Mouse (Mus musculus) WW6 (cell line): ENCODE results near the gene Isg20.

ENCODE experiments used
- DNase-seq: peaks from one replicate; pipeline ENCODE4 v3.0.0-alpha.2; 2013; ENCODE audit warnings: low read depth, low spot score

Isg20 gene

DNA sequence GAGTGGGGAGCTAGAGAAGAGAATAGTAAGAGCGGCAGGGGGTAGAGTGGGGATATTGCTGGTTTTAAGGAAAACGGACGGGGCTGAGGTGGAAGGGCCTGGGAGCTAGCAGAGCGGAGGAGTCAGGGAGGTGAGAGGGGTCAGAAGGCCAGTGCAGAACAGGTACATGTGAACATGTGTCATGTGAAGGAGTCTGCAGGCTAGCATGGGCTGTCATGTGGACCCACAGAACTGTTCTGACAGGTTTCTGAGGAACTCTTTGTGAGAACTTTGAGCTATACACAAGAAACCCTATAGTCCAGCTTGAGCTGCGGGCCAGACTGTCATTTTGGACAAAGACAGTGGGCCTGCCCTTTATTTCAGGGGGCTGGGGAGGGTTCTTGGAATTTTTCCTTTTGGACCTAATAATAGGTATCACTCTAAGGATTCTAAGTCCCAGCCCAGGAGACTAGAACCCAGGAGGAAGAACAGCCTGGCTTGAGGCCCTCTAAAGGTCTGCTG, at the start of gene Isg20:
Gene Isg20, plus strand, starts transcription at position 451 of the 501 bp plus-strand sequence.
- no peak for DNase-seq

DNA sequence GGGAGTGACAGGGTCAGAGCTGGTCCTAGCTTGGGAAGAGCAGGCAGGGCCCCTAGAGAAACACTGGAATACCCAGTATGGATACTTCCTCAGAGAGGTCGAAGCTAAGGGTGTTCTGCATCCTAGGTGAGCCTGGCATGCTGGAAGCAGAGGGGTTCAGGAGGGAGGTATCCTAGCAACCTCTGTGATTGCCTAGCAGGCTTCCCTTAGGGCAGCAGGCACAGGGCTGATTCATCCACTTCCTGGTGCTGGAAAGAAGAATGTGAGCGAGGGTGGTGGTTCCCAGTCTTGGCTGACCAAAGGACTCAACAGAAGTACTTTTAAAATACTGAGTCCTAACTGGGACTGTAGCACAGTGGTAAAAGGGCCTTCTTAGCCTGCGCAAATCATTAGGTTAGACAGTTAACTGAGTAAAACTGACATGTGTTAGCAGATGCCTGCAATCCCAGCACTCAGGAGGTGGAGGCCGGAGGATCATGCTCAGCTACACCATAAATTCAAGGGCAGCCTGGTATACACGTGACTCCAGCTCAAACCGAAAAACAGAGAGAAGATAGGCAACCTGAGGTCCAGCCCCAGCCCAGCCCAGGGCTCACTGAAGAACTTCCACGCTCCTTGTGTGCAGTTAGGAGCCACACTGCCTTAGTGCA, 49.3 kb upstream of the Isg20 start:
- no peak for DNase-seq

DNA sequence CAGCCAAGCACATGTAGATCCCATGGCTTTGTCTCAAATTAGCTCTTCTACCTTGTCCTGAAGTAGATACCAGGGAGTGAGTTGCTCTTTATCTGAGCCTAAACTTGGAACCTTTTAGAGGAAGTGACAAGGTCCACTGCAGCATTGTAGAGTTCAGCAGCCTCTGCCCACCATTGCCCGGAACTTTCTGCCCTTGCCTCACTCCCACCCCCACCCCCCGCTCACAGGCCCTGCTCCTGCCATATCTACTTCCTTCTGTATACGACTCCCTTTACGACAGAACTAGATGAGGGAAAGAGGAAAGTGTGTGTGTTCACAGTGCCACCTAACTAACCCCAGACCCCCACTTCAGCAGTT, 48.8 kb upstream of the Isg20 start:
- no peak for DNase-seq

DNA sequence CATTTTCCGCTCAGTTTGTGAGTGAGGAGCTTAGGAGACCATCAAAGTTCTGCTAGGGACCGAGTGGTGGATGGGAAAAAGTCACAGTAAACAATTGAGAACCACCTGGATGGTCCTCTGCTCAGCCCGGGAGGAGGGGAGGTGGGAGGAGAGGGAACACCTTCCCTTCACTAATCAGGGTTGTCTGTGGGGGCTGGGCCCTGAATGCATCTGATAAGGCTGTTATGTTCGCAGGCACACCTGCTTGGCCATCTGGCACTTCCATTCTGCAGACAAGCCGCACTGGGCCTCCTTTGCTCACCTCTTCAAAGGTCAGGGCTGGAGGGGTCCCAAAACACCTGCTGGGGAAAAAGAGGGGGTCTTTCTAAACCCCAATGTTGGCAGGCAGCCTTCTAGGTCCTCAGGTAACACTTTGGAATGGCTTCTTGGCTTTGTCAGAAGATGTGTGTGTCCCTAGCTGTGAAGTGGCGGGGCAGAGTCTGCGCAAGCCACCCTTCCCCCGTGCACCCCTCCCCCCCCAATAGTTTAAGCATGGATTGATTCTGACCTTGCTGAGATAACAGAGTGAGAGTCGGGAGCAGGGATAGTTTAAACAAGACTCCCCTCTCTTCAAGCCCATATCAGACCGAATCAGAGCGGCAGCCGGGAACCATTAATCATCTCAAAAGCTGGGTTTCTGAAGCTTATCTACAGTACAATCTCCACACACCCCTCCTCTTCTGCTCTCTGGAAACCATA, 47.8 kb upstream of the Isg20 start:
- no peak for DNase-seq

DNA sequence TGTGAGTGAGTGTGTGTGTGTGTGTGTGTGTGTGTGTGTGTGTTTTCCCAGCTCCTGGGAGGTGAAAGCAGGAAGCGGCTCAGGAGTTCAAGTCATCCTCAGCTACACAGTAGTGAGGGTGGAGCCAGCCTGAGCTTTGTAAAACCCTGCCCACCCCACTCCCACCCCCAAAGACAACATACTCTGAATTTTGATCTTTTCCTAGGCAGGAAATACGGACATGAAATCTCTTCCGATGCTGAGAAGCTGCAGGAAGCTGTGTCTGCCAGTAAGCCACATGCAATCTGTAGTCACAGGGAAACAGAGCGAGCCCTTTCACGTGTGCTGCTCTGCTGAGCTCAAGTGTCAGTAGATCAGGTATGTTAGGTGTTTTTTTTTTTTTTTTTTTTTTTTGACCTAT, 44.5 kb upstream of the Isg20 start:
- no peak for DNase-seq

DNA sequence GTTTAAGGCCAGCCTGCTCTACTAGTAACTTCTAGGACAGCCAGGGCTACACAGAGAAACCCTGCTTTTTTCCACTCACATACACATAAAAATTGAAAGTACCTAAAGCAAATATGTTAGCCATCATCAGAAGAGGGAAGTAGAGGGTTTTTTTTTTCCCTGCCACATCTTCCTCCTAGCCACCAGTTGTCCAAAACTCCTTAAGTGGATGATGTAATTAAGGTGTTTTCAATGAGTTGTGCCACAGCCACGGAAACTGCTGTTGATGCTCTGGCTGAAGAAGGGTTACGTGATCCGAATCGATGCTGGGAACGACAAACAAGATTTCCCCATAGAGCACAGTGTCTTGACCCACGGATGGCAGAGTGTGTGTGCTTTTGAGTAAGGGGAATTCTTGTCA, 40.9 kb upstream of the Isg20 start:
- DNase-seq, result no peak

DNA sequence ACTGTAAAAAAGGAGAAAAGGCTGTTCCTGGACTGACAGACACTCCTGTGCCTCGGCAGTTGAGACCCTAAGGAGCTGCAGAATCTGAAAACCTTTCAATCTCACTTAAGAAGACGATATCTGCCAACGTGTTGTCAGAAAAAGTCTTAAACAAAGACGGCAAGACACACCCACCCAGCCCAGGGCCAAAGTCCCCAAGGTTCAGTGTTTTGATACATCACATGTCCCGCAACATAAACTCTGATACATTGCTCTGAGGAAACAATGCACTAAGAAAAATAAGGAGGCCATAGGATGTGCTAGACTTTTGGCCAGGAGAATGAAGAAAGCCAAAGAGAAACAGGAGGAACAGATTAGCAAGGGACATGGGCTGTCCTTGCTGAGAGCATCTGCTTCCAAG, 40.4 kb upstream of the Isg20 start:
- DNase-seq, result no peak

DNA sequence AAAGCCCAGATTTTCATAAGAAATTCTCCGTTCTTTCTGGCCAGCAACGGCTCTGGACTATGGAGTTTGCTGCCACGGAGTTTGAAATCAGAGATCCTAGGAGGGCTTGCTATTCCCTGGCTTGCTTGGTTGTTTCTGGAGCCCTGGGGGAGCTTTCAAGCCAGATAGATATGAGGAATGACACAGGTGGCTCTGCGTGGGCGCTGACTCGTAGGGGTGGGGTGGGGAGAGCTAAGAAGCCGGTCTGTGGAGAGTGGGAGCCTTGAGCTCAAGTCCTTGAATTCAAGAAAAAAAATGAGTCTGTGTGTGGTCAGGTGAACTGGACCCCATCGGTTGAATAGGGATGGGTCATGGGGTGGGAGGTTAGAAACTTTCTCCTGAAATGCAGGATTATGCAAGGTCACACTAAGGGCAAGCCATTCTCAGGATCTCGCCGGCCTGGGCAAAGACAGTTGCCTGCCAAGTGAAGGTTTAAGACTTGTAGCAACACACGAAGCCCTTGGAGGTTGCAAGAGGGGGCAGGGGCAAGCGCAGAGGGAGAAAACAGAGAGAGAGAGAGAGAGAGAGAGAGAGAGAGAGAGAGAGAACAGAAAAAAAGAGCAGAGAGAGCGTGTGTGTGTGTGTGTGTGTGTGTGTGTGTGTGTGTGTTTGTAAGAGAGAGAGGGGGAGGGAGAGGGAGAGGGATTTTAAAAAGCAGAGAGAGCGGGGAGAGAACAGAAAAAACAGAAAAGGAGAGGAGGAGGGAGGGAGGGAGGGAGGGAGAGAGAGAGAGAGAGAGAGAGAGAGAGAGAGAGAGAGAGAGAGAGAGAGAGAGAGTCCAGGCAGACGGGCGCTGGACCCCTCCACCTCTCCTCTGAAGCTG, 31.4 kb upstream of the Isg20 start:
- DNase-seq, result no peak

DNA sequence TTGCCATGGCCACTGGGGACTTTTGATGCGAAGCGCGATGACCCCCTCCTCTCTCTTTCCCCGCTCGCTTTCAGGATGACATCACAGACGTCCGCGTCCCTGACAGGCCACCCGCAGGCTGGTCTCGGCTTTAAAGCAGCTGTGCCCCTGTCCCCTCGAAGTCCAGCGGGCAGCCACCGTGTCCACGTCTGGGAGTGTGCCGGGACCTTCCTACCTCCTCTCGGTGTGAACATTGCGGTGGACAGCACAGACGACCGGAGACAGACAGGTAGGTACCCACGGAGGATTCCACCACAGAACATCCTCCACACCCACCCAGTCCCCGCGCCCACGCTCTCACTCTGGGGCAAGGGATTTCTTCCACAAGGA, 30.8 kb upstream of the Isg20 start:
- DNase-seq, result no peak

DNA sequence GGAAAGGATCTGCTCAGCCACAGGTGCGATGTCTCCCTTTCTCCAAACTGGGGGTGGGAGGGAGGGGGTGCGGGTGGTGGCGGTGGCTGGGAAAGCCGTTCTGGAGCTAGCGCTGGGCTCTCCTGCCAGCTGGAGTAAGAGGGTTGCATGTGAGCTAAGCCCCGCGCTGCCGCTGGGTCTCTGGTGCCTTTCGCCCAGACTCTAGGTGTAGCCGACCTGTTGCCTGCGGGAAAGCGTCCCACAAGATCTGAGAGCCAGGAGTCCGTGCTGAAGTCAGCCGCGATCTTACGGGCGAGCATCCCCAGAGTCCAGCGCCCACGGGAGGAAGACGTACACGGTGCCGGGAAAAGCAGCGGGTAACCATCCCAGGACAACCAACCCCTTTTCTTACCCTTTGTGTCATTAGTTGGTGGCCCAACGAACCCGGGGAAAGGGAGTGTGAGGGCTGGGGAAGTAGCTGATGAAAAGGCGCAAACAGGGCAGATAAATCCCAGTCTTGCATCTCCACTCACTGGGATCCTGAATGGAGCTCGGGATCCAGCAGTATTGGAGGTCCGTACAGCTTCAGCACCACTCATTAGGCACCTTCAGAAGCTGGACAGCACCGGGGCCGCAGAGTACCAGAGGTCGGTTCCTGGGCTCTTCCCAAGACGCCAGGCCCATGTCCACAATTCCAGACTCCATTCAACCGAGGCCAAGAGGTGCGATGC, 30.1 kb upstream of the Isg20 start:
- DNase-seq, result no peak

DNA sequence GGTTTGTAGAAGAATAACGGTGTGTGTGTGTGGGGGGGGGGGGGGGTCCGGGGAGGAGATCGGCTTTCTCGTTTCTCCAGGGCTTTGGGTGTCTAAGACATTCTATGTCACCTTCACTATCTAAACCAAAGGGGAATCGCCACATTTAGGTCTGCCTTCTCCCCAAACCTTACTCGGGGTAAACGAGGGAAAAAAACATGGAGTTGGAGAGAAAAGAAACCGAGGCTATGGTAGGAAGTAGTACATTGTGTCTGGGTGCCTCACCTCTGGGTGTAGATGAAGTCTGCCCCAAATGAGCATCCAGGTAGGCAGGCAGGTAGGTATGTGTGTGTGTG, 29.5 kb upstream of the Isg20 start:
- no peak for DNase-seq

DNA sequence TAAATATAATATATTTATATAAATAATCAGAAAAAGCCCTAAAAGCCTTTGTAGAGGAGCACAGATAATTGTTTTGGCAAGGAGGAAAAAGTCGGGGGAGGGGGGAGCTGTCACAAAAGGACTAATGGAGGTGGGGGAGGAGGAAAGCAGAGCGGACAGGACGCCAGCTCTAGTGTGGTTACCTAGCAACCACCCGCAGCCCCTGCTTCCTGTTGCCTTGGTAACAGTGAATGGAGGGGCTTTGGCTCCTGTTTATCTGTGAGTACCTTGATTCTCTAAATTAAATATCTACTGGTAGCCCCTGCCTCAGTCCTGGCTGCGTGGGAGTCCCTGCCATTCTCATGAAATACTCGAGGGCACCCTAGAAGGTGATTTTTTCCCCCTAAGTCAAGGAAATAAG, 29.1 kb upstream of the Isg20 start:
- DNase-seq, result no peak

DNA sequence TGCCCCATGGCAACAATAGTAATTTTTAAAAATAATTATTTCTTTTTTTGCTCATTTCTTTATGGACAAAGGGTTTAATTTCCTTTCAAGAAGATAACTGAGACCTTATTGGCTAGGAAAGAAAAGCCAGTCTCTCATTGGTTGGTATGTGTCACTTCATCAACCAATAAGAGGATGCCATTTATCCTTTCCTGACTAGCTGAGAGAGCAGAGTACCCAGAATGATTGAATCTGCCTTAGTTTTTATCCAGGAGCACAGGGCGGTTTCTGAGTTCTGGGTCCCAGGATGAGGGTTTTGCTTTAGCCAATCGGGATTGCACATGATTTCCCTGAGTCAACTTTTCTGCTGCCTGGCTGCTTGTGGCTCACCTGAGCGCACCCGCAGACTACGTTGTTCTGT, 27.8 kb upstream of the Isg20 start:
- DNase-seq, result no peak

DNA sequence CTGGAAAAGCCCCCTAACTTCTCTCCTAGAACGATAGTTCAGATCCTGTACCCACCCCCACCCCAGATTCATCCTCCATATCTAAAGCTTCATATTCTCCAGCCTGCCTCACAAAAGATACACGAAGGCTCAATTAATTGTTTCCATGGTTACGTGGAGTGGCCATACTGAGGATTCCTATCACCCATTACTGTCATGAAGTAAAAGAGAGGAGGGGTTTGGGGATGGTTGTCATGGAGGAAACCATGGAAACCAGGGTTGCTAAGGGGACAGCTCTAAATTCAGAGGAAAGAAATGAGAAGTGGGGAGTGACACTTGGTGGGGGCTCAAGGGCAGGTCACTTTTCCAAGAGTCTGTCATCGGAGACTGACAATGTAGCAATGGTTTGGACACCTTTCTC, 26.7 kb upstream of the Isg20 start:
- no peak for DNase-seq

DNA sequence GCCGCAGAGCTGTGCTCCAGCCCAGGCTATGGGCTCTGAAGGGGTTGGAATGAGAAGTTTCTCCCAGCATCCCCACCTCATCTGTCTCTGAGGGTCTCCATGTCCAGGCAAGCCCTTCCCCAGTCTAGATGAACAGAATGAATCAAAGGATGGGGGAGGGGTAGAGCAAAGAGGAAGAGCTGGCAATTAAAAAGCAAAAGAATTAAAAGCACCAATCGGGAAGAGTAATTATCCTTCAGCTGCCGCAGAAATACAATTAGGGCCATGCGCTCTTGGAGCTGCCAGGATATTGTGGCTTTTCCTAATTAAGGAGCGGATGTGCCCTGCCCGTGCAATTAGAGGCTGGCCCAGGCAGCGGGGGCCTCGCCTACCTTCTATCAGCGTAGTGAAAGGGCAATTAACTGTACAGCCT, 25.8 kb upstream of the Isg20 start:
- no peak for DNase-seq

DNA sequence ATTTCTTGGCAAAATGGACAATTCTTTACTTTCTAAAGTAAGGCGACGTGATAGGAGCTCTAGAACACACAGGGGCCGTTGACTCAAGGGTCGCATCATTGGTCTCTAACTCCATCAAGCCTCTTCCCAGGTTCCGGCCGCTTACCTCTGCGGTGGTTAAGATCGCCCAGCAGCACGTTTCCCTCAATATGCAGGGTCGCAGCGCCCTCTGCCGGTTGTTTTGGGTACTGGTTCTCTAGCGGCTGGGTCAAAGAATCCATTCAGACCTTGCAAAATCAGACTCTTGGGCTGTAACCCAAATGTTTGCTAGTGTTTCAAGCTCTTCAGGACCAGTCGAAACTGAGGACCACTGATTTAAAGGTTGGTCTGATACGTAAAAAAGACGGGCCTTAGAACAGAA, 22.6 kb upstream of the Isg20 start:
- DNase-seq, result peak; percentile 60

DNA sequence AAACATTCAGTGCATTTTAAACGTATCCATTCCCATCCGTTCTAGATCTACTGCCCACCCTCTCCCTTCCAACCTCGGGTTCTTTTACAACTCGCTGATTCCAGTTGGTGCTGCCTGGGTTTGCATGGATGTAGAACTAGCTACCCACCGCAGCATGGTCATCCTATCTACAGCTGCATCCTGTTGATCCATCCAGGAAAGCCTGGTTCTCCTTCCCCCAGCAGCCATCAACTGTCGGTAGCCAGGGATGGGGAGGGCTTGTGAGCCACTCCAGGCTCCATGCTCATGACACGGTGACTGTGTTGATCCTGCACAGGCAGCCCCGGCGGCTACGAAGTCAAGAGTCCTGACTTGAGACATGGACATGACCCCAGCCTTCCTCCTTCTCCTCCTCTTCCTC, 19.3 kb upstream of the Isg20 start:
- DNase-seq, result no peak

DNA sequence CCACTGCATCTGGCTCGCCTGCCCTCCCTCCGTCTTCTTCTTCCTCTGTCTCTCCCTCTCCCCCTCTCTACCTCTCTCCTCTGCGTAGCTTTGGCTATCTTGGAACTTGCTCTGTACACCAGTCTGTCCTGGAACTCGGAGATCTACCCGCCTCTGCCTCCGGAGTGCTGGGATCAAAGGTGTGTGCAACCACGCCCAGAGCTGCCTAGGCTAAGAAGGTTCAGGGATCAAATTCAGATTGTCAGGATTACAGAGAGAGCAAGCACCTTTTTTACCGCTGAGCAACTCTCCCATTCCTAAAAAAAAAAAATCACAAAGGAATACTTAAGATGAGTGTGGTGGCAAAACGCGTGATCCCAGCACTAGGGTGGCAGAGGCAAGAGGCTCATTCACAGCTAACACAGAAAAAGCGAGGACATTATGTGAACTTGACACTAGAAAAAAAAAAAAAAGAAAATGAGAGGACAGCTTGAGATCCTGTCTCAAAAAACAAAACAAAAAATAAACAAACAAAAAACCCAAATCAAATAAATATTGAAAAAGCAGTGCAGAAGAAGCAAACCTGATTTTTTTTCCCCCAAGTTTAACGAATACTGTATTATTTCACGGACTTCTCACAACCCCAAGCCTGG, 18.1 kb upstream of the Isg20 start:
- no peak for DNase-seq

DNA sequence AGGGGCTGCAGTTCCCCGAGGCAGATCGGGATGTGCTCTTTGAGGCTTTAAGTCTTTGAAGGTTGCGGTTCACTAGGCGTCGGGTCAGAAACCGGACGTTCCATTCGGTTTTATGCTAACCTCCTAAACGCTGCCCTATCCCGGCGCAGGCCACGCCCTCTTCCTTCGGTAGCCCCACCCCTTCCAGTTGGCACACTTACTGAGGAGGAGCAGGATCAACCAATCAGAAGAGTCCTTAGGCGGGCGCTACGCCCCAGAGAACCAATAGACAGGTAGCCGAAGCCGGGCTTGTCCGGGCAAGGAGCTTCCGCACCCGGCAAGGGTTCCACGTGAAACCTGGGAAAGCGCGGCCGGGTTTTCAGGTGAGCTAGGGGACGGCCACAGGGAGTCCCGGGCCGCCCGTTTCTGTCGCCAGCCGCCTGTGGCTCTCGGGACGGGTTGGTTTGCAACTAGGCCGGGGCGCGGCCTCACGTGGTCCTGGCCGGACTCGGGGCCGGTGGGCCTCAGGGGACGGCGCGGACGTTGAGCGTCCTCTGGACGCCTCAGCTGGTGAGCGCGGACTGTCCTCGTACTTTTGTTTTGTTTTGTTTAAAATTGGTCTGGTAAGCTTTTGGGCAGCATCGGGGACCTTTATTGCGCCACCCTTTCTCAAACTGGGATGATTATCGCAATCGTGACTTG, 17.4 kb upstream of the Isg20 start, which contains the start of gene Aen:
Gene Aen, plus strand, starts transcription at position 202 of the 681 bp plus-strand sequence.
- DNase-seq, result peak; percentile 93

DNA sequence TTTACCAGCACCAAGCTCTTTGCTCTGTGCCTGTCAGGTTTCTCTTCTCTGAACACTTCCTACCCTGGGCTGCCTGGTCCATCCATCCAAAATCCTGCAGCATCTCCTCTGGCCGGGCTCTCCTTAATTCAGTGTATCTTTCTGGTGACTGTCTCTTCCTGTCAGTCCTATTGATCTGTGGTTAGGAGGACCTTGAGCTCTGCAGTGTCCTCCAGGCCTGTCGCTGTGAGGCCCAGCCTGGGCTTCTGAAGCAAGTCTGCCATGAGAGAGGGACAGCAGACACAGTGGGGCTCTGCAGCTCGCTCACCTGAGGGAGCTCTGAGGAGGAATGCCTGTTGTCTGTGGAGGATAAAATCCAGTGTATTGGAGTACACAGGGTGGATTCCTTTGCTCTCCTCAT, 15.7 kb upstream of the Isg20 start:
- DNase-seq, result no peak
